Mouse (Mus musculus) MEL (cell line): ENCODE data around the gene Gimap3. TPM values are rescaled to one million over a fixed set of nuclear protein-coding genes. Genes with fewer than 3 reads are reported as not detected.

ENCODE experiments used
- DNase-seq: peaks from one replicate; pipeline ENCODE4 v3.0.0; 2011; ENCODE audit warnings: low read depth, low spot score
- H3K27ac ChIP-seq: 2 replicates; pipeline ENCODE4 v1.5.1; 2012; ENCODE audit warnings: low read depth, mild to moderate bottlenecking, control low read depth, low read length, moderate library complexity; ENCODE audit not compliant: control insufficient read depth
- H3K27me3 ChIP-seq, 2 experiments: fragments of 150-350 bp in 1 of 2; sonication (generic) in 1 of 2; 2 replicates each; pipeline ENCODE4 v1.6.1; 2012; ENCODE audit warnings: low read length in 2 of 2, mild to moderate bottlenecking in 2 of 2, improper control_type of control experiment in 1 of 2, moderate library complexity in 1 of 2; ENCODE audit not compliant: insufficient read depth in 2 of 2, control insufficient read depth in 1 of 2
- H3K36me3 ChIP-seq, 2 experiments: 2 replicates each; pipeline ENCODE4 v1.6.1; 2012 to 2014; ENCODE audit warnings: low read length in 2 of 2, improper control_type of control experiment in 1 of 2, inconsistent platforms in 1 of 2, mild to moderate bottlenecking in 1 of 2; ENCODE audit not compliant: insufficient read depth in 2 of 2, control insufficient read depth in 1 of 2
- H3K4me1 ChIP-seq, 2 experiments: fragments of 150-350 bp in 1 of 2; sonication (generic) in 1 of 2; 2 replicates each; pipeline ENCODE4 v1.6.1; 2012; ENCODE audit warnings: low read length in 2 of 2, improper control_type of control experiment in 1 of 2, mild to moderate bottlenecking in 1 of 2; ENCODE audit not compliant: insufficient read depth in 2 of 2, control insufficient read depth in 1 of 2
- H3K4me3 ChIP-seq, 2 experiments: fragments of 150-350 bp in 1 of 2; sonication (generic) in 1 of 2; 2 replicates each; pipeline ENCODE4 v1.5.1; 2012; ENCODE audit warnings: low read depth in 2 of 2, low read length in 2 of 2, mild to moderate bottlenecking in 2 of 2, moderate library complexity in 2 of 2, control low read depth in 1 of 2, improper control_type of control experiment in 1 of 2; ENCODE audit not compliant: control insufficient read depth in 1 of 2, insufficient read depth in 1 of 2
- H3K79me2 ChIP-seq: 2 replicates; pipeline ENCODE4 v1.6.1; 2012; ENCODE audit warnings: mild to moderate bottlenecking, low read length, moderate library complexity; ENCODE audit not compliant: control insufficient read depth, poor library complexity, insufficient read depth
- H3K9ac ChIP-seq: 2 replicates; pipeline ENCODE4 v1.6.1; 2012; ENCODE audit warnings: low read depth, mild to moderate bottlenecking, control low read depth, low read length, moderate library complexity; ENCODE audit not compliant: control insufficient read depth, poor library complexity, severe bottlenecking
- H3K9me3 ChIP-seq: fragments of 150-350 bp; sonication (generic); replicated peaks from 2 replicates; pipeline ENCODE4 v1.6.1; 2012; ENCODE audit warnings: mild to moderate bottlenecking, low read length, improper control_type of control experiment, moderate library complexity; ENCODE audit not compliant: insufficient read depth
- BHLHE40 ChIP-seq: IDR thresholded peaks from 2 replicates; pipeline ENCODE4 v1.6.1; 2012; ENCODE audit warnings: low read depth, mild to moderate bottlenecking, inconsistent platforms, low read length, improper control_type of control experiment, borderline replicate concordance
- CHD1 ChIP-seq: IDR thresholded peaks from 2 replicates; pipeline ENCODE4 v1.6.1; 2012; ENCODE audit warnings: low read depth, mild to moderate bottlenecking, inconsistent platforms, low read length, improper control_type of control experiment
- CHD2 ChIP-seq: IDR thresholded peaks from 2 replicates; pipeline ENCODE4 v1.6.1; 2011; ENCODE audit warnings: low read length, improper control_type of control experiment
- CTCF ChIP-seq, 3 experiments: IDR thresholded peaks in 2 of 3; conservative IDR thresholded peaks in 1 of 3; 2 replicates each; pipeline ENCODE4 v1.5.1; 2011 to 2012; ENCODE audit warnings: low read length in 3 of 3, low read depth in 2 of 3, mild to moderate bottlenecking in 2 of 3, improper control_type of control experiment in 1 of 3, inconsistent platforms in 1 of 3, mixed read lengths in 1 of 3, moderate library complexity in 1 of 3; ENCODE audit not compliant: control insufficient read depth in 1 of 3, insufficient read depth in 1 of 3, poor library complexity in 1 of 3, severe bottlenecking in 1 of 3
- E2F4 ChIP-seq: IDR thresholded peaks from 2 replicates; pipeline ENCODE4 v1.6.1; 2011; ENCODE audit warnings: low read depth, low read length, improper control_type of control experiment, borderline replicate concordance
- ELF1 ChIP-seq: IDR thresholded peaks from 2 replicates; pipeline ENCODE4 v1.6.1; 2014; ENCODE audit warnings: low read depth, mild to moderate bottlenecking, inconsistent platforms, low read length, improper control_type of control experiment, moderate library complexity
- EP300 ChIP-seq, 2 experiments: IDR thresholded peaks; 2 replicates each; pipeline ENCODE4 v1.6.1; 2011; ENCODE audit warnings: improper control_type of control experiment in 2 of 2, low read length in 2 of 2, low read depth in 1 of 2, mild to moderate bottlenecking in 1 of 2
- ETS1 ChIP-seq: IDR thresholded peaks from 2 replicates; pipeline ENCODE4 v1.6.1; 2012; ENCODE audit warnings: low read depth, mild to moderate bottlenecking, inconsistent platforms, low read length, improper control_type of control experiment, moderate library complexity
- GABPA ChIP-seq: IDR thresholded peaks from 2 replicates; pipeline ENCODE4 v1.6.1; 2012; ENCODE audit warnings: low read depth, mild to moderate bottlenecking, inconsistent platforms, low read length, improper control_type of control experiment, moderate library complexity
- GATA1 ChIP-seq: IDR thresholded peaks from 2 replicates; pipeline ENCODE4 v1.6.1; 2011; ENCODE audit warnings: low read depth, low read length, improper control_type of control experiment
- HCFC1 ChIP-seq: IDR thresholded peaks from 2 replicates; pipeline ENCODE4 v1.6.1; 2012; ENCODE audit warnings: low read depth, mild to moderate bottlenecking, inconsistent platforms, low read length, improper control_type of control experiment, moderate library complexity
- MAFK ChIP-seq: IDR thresholded peaks from 2 replicates; pipeline ENCODE4 v1.6.1; 2011; ENCODE audit warnings: low read depth, mild to moderate bottlenecking, low read length, improper control_type of control experiment, borderline replicate concordance
- MXI1 ChIP-seq: IDR thresholded peaks from 2 replicates; pipeline ENCODE4 v1.6.1; 2011; ENCODE audit warnings: mild to moderate bottlenecking, low read depth, low read length, improper control_type of control experiment
- MYB ChIP-seq: IDR thresholded peaks from 2 replicates; pipeline ENCODE4 v1.6.1; 2011; ENCODE audit warnings: mild to moderate bottlenecking, low read depth, low read length, improper control_type of control experiment
- NELFE ChIP-seq: IDR thresholded peaks from 2 replicates; pipeline ENCODE4 v1.6.1; 2011; ENCODE audit warnings: low read depth, low read length, improper control_type of control experiment
- POLR2A ChIP-seq, 2 experiments: IDR thresholded peaks; 2 replicates each; pipeline ENCODE4 v1.6.1; 2011 to 2012; ENCODE audit warnings: low read length in 2 of 2, mild to moderate bottlenecking in 2 of 2, control low read depth in 1 of 2, improper control_type of control experiment in 1 of 2, low read depth in 1 of 2, moderate library complexity in 1 of 2; ENCODE audit not compliant: control insufficient read depth in 1 of 2, insufficient read depth in 1 of 2, poor library complexity in 1 of 2
- POLR2AphosphoS2 ChIP-seq: IDR thresholded peaks from 2 replicates; pipeline ENCODE4 v1.6.1; 2011; ENCODE audit warnings: low read length, improper control_type of control experiment
- RAD21 ChIP-seq: IDR thresholded peaks from 2 replicates; pipeline ENCODE4 v1.6.1; 2011; ENCODE audit warnings: mild to moderate bottlenecking, low read depth, low read length, improper control_type of control experiment
- RCOR1 ChIP-seq: IDR thresholded peaks from 2 replicates; pipeline ENCODE4 v1.6.1; 2012; ENCODE audit warnings: low read depth, mild to moderate bottlenecking, inconsistent platforms, low read length, improper control_type of control experiment
- SMC3 ChIP-seq: IDR thresholded peaks from 2 replicates; pipeline ENCODE4 v1.6.1; 2011; ENCODE audit warnings: low read depth, low read length, improper control_type of control experiment
- TAL1 ChIP-seq: IDR thresholded peaks from 2 replicates; pipeline ENCODE4 v1.6.1; 2012; ENCODE audit warnings: mild to moderate bottlenecking, inconsistent platforms, low read length, moderate library complexity, mixed read lengths
- TBP ChIP-seq: IDR thresholded peaks from 2 replicates; pipeline ENCODE4 v1.8.0; 2011; ENCODE audit warnings: low read depth, low read length, improper control_type of control experiment
- UBTF ChIP-seq: IDR thresholded peaks from 2 replicates; pipeline ENCODE4 v1.6.1; 2012; ENCODE audit warnings: low read depth, mild to moderate bottlenecking, inconsistent platforms, low read length, improper control_type of control experiment, moderate library complexity, borderline replicate concordance; ENCODE audit not compliant: insufficient read depth
- USF1 ChIP-seq: IDR thresholded peaks from 2 replicates; pipeline ENCODE4 v1.6.1; 2014; ENCODE audit warnings: low read depth, mild to moderate bottlenecking, inconsistent platforms, low read length, improper control_type of control experiment, moderate library complexity
- ZC3H11A ChIP-seq: IDR thresholded peaks from 2 replicates; pipeline ENCODE4 v1.6.1; 2012; ENCODE audit warnings: low read depth, mild to moderate bottlenecking, inconsistent platforms, low read length, improper control_type of control experiment
- ZKSCAN1 ChIP-seq: IDR thresholded peaks from 2 replicates; pipeline ENCODE4 v1.6.1; 2012; ENCODE audit warnings: low read depth, mild to moderate bottlenecking, inconsistent platforms, low read length, improper control_type of control experiment, moderate library complexity
- ZMIZ1 ChIP-seq: IDR thresholded peaks from 2 replicates; pipeline ENCODE4 v1.6.1; 2012; ENCODE audit warnings: low read depth, mild to moderate bottlenecking, inconsistent platforms, low read length, improper control_type of control experiment, moderate library complexity
- ZNF384 ChIP-seq: IDR thresholded peaks from 2 replicates; pipeline ENCODE4 v1.6.1; 2012; ENCODE audit warnings: low read depth, mild to moderate bottlenecking, inconsistent platforms, low read length, improper control_type of control experiment
- polyA plus RNA-seq, 2 experiments: library from polyadenylated mRNA; stranded (reverse) in 1 of 2; unstranded in 1 of 2; fragments of >175 nt in 1 of 2; fragments of >200 nt in 1 of 2; gene quantifications; 2 replicates each; pipeline versions ENCODE4 v1.2.1 to v1.2.4; 2012; ENCODE audit warnings: low replicate concordance in 2 of 2, low read depth in 1 of 2; ENCODE audit not compliant: insufficient read length in 2 of 2, insufficient read depth in 1 of 2, missing spikeins in 1 of 2
- total RNA-seq: library from RNA; depleted of rRNA; stranded (reverse); fragments of 300-350 nt; gene quantifications from 2 replicates; pipeline ENCODE4 v1.2.3, GENCODE M21; 2012

Gimap3 gene
- total and polyA plus RNA-seq, 3 experiments: not detected

- Histone ChIP-seq H3K79me2 (no peaks in the 10 kb centered on the region), H3K27ac (no peak overlapping the region), H3K9me3 (no peaks in the 10 kb centered on the region), H3K9ac (no peak overlapping the region)
- peak; percentile 53 for DNase-seq
- TF ChIP-seq TBP (no peak), BHLHE40 (no peak), ZNF384 (peak; percentile 35; the same call in 1 of the 2 replicates), ZMIZ1 (no peak), GABPA (no peak), POLR2AphosphoS2 (no peak), NELFE (no peak), E2F4 (no peak), RCOR1 (no peak), MXI1 (no peak), CHD1 (no peak), ZKSCAN1 (no peak), POLR2A (IDR thresholded peaks at IDR 0.05; ENCODE audit: control insufficient read depth in 1 of 2, insufficient read depth in 1 of 2, low read depth in 1 of 2, low read length in 2 of 2, poor library complexity in 1 of 2) (no peak), SMC3 (peak; percentile 76), GATA1 (no peak), USF1 (no peak), EP300 (IDR thresholded peaks at IDR 0.05; ENCODE audit: low read depth in 1 of 2, low read length in 2 of 2) (no peak), MAFK (no peak), RAD21 (peak; percentile 67), CTCF (IDR thresholded peaks at IDR 0.05 in 2 of 3, conservative IDR thresholded peaks at IDR 0.05 in 1 of 3; ENCODE audit: control insufficient read depth in 1 of 3, insufficient read depth in 1 of 3, low read depth in 2 of 3, low read length in 3 of 3, poor library complexity in 1 of 3, severe bottlenecking in 1 of 3) (peak; percentile 65 to 81 (median 76)), MYB (no peak), HCFC1 (no peak), ZC3H11A (peak; percentile 51), ETS1 (no peak), ELF1 (no peak), UBTF (no peak), TAL1 (no peak), CHD2 (no peak)
- TF ChIP-seq, all 39 proteins: peak for 5
- Histone ChIP-seq H3K27me3 (no peaks in the 10 kb centered on the region), H3K4me3 (no peak overlapping the region), H3K36me3 (no peaks in the 10 kb centered on the region), H3K4me1 (no peaks in the 10 kb centered on the region)
These were observed 1.4 kb upstream of the Gimap3 start for GRCm38 (mm10) chr6:48772030-48772429.
